Mouse (Mus musculus) erythroblast, embryonic 14.5 days (primary cell): Measurements from ENCODE around the gene Dscam.

Experiments used
- GATA1 ChIP-seq: IDR thresholded peaks from 2 replicates; pipeline ENCODE4 v1.6.1; 2012; ENCODE audit warnings: low read length, inconsistent platforms, mixed read lengths
- TAL1 ChIP-seq: IDR thresholded peaks from 3 replicates; pipeline ENCODE4 v1.6.1; 2012; ENCODE audit warnings: low read length, inconsistent platforms, mixed read lengths

DNA sequence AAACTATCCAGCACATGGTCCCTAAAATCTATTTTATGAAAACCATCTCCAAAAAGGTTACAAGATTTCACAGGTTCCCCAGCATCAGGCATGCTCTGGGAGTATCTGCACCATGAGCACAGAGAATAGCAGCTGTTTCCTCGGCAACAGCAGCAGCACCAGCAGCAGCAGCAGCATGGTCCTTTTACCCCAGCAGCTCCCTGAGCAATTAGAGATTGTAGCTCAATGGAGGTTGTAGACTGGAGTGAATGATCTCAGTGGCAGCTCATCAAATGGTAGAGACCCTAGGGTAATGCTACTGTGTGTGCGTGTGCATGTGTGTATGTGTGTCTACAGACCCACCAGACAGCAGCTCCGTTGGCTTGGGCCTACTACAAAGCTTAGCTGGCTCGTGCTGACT, 21.7 kb upstream of the Dscam start:
- no peak for TF ChIP-seq GATA1
- no peak for TF ChIP-seq TAL1
